Mouse (Mus musculus) gastrocnemius, adult 18-20 months (tissue): ENCODE measurements at regions not wholly inside any gene's neighbourhood (a gene's known extent, or its start where the extent isn't known, plus 50 kb on each side); places are given as distances from the start of the nearest gene placed in this dataset.

Source experiments
- DNase-seq: peaks from one replicate; pipeline ENCODE4 v3.0.0; 2021; ENCODE audit warnings: low spot score

DNA sequence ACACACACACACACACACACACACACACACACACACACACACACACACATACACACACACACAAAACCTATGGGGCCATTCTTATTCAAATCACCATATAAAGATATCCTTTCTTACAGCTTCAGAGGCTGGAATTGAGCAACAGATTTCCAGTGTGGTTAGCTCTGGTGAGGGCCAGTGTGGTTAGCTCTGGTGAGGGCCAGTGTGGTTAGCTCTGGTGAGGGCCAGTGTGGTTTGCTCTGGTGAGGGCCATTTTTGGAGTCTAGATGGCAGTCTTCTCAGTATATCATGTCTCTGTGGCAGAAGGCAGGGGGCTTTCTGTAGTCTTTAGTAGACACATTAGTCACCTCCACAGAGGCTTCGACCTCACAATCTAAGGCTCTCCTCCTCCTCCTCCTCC lies 191.5 kb upstream of the 9630041A04Rik start:
- no peak for DNase-seq

- no peak for DNase-seq
These were observed 211.8 kb upstream of the 9630041A04Rik start for GRCm38 (mm10) chr9:101649816-101650215.

- no peak for DNase-seq
These were observed 220.1 kb upstream of the 9630041A04Rik start for GRCm38 (mm10) chr9:101641524-101641923.

GRCm38 (mm10) chr9:101640598-101640997 lies 221.0 kb upstream of the 9630041A04Rik start:
- DNase-seq, result no peak

DNA sequence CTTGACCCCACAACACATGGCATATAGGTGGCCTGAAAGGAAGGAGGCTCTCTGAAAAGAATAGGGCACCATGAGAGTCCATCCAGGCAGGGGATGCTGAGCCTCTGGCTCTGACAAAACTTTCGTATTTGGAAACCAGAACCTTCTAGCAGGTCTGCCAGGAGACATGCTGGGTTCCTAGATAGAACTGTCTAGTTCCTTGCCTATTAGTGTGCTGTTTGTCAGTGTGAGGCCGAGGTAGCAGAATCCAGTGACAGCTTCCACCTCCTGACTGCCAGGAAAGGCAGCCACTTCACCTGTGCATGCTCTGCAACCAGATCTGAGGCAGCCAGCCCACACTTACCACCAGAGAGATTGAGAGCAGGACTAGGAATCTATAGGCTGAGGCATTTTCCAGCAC lies 245.4 kb upstream of the 9630041A04Rik start:
- no peak for DNase-seq

DNA sequence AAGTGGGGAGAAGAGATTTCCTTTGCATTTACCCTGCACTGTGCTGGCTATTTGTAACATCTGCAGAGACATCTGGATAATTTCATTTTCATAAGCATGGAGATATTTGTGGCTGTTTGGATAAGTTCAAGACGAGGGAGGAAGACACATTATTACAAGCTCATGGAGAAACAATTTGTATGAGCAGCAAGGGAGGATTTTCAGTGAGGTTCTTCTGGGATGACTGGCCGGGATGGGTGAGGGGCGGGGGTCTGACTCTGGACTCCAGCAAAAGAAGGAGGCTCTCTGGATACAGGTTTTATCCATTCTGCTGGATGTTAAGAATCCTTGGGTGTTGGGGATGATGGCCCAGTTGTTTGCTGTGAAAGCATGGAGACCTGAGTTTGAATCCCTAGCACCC lies 246.5 kb upstream of the 9630041A04Rik start:
- no peak for DNase-seq

DNA sequence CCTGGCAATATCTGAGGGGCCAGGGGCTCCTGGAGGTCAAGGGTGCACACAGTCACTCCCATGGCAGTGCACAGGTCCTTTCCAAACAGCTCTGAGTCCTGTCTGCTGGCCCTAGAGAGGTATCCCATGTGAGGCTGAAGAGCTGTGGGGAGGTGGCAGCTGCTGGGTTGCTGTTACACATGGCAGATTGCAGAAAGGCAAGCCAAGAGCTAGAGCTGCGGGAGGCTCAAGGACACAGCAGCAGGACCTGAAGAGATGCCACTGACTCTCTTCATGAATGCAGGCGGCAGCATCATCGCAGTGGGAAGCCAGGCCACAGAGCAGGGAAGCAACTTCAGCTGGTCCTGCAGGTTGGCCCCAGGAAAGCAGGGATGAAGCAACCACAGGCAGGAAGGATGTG lies 247.7 kb upstream of the 9630041A04Rik start:
- no peak for DNase-seq

DNA sequence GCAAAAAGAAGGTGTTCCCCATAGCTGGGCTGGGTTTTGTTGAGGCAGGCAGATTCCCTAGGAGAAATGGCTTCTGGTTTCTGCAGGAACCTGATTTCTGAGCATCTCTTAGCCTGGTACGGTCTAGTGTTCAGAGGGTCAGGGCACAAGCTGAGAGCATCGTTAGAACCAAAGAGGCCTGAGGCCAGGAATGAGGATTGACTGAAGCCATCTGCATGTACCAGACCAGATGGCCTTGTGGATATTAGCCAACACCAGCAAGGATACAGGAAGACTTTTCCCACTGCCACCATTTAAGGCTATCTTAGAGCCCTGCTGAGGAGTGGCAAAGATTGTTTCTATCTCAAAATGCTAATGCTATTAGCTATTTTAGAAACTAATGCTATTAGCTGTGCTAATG lies 248.2 kb upstream of the 9630041A04Rik start:
- DNase-seq, result no peak

- no peak for DNase-seq
These were observed 248.7 kb upstream of the 9630041A04Rik start for GRCm38 (mm10) chr9:101612971-101613370.

GRCm38 (mm10) chr9:101612571-101612970 lies 249.1 kb upstream of the 9630041A04Rik start:
- DNase-seq, result peak; percentile 13

- no peak for DNase-seq
These were observed 250.2 kb upstream of the 9630041A04Rik start for GRCm38 (mm10) chr9:101611481-101611880.

DNA sequence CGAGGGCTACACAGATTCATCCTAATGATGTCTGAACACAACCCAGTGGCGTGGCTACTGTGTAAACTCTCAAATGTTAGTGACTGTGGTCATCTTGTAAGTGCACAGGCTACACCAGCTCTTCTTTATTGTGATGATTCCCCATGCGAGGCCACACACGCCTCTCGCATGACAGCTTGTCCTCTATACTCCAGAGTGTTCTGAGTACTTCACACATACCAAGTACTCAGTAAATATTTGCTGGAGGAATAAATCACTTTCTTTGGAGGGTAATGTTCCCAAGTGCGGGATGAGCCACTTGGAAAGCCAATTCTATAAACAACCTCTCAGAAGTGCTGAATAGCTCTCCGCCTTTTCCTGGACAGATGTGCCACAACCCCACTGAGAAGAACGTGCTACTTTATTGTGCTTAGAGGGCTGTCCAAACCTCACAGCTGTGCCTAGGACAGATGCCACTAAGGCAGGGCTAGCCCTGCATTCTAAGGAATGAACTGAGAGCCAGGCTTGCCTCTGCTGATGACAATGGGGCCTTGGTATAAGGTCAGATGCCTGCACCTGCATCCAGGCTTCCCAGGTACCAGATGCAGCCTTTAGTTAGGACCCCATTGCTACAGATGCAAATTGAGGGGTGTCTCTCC lies 250.7 kb upstream of the 9630041A04Rik start:
- DNase-seq, result no peak

DNA sequence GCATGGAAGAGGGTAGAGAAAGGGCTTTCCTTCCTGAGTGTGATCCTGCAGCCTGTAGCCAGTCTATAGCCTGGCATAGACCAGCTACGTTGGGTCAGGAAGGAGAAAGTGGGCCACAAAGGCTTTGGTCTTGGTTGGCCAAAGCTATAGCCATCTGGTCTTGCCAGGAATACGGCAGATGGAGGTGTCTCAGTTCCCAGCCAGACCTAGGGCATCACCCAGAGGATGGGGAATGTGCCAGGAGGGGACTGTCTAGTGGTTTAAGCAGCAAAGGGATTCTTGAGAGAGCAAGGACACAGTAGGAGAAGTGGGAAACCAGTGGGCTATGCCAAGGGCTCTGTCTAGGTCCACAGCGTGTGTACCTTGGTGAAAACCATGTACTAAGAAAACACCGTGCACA lies 251.3 kb upstream of the 9630041A04Rik start:
- no peak for DNase-seq

- no peak for DNase-seq
These were observed 258.8 kb upstream of the 9630041A04Rik start for GRCm38 (mm10) chr9:101602799-101603198.

GRCm38 (mm10) chr9:101596898-101597297 lies 264.7 kb upstream of the 9630041A04Rik start:
- no peak for DNase-seq

GRCm38 (mm10) chr9:101595101-101595650 lies 266.5 kb upstream of the 9630041A04Rik start:
- DNase-seq, result no peak

- DNase-seq, result no peak
These were observed 269.0 kb upstream of the 9630041A04Rik start for GRCm38 (mm10) chr9:101592621-101593020.

DNA sequence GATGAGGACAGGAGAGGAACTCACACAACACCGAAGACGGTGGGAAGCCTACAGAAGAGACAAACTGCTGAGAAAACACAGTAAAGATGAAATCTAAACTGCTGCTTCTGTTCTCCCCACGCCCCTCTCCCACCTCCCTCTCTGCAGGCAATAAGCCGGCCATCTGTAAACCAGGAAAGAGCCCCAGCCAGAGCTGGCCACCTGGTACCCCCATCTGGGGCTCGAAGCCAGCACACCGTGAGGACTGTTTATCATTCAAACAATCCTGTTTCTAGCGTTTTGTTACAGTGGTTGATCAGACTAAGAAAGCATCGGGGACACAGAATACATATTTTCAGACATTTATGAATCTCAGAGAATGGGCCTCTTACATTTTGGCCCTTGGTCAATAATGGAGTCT lies 270.0 kb upstream of the 9630041A04Rik start:
- DNase-seq, result no peak

- peak; percentile 75 for DNase-seq
These were observed 271.3 kb upstream of the 9630041A04Rik start for GRCm38 (mm10) chr9:101590310-101590709.

DNA sequence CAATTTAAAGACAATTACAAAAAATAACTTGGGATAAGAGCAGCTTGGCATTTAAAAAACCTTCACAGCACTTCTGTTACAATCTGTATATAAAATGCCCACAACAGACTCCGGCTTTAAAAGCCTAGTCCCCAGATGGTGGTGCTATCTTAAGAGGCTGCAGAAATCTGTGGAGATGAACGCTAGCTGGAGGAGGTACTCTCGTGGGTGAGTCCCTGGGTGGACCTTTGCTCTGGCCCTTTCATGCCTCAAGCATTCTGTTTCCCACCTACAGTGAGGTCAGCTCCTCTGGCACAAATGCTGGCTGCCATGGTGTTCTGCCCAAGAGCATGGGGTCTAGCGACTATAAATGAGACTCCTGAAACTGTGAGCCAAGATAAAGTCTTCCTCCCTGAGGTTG lies 280.6 kb upstream of the 9630041A04Rik start:
- DNase-seq, result no peak

DNA sequence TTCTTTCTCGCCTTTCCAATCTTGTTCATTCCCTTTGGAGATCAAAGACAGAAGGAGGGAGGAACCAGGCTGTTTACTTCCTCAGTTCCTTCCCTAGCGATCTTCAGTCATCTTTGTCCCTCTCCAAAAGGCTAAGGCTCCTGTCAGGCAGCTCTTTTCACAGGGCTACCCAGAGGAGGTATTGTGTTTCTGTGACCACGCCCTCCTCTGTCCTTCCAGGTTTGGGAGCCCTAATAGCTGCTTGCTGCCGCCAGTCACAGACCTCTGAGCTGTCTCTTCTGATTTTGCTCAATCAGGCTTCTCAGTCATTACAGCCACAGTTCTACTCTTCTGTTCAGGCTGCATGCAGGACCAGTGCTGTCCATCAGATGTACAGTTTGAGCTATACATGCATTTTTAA lies 290.9 kb upstream of the 9630041A04Rik start:
- no peak for DNase-seq

DNA sequence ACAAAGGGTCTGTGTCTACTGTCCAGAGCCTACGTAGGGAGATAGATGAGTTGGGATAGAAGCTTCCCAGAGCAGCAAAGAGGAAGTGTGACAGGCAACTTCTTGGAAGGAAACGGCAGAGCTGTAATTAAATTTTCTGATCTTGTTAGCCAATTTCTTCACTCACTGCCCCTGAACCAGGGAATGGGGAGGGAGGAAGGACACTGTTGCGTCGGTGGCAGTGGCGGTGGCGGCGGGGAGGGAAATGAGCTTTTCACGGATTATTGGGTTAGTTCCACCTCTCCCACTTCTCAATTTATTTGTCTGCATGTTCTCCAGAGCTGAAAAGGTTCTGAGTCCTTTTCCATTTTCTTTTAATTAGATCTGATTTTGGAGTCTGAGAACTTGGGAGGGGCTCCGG lies 298.4 kb upstream of the 9630041A04Rik start:
- DNase-seq, result no peak

- no peak for DNase-seq
These were observed 302.3 kb upstream of the 9630041A04Rik start for GRCm38 (mm10) chr9:101559366-101559765.
